Mouse (Mus musculus) kidney, embryonic 16.5 days (tissue): ENCODE data around the gene Lama2. TPM values are rescaled to one million over a fixed set of nuclear protein-coding genes. Genes with fewer than 3 reads are reported as not detected.
A peak's percentile ranks its signal among the peaks of the same experiment; 100 is the strongest.

Experiments used
- ATAC-seq: fragments of 200-750 bp; cut with Nextera tagmentation; 2 replicates; pipeline ENCODE4 v1.8.0; 2017; ENCODE audit warnings: moderate TSS enrichment; ENCODE audit not compliant: low FRiP score, low TSS enrichment
- H3K27ac ChIP-seq: fragments of 300-500 bp; sonication (generic); 2 replicates; pipeline ENCODE4 v1.5.1; 2014; ENCODE audit warnings: low read length
- H3K27me3 ChIP-seq: fragments of 300-500 bp; sonication (generic); 2 replicates; pipeline ENCODE4 v1.6.1; 2014; ENCODE audit warnings: low read length, control low read depth, mixed read lengths; ENCODE audit not compliant: insufficient read depth
- H3K36me3 ChIP-seq: fragments of 300-500 bp; sonication (generic); 2 replicates; pipeline ENCODE4 v1.6.1; 2014; ENCODE audit warnings: low read length, control low read depth, mixed read lengths; ENCODE audit not compliant: insufficient read depth
- H3K4me1 ChIP-seq: fragments of 300-500 bp; sonication (generic); 2 replicates; pipeline ENCODE4 v1.6.1; 2014; ENCODE audit warnings: low read length, control low read depth, mixed read lengths; ENCODE audit not compliant: insufficient read depth
- H3K4me2 ChIP-seq: fragments of 300-500 bp; sonication (generic); replicated peaks from 2 replicates; pipeline ENCODE4 v1.6.1; 2014; ENCODE audit warnings: low read depth, low read length
- H3K4me3 ChIP-seq: fragments of 300-500 bp; sonication (generic); 2 replicates; pipeline ENCODE4 v1.5.1; 2014; ENCODE audit warnings: mild to moderate bottlenecking, low read length
- H3K9ac ChIP-seq: fragments of 300-500 bp; sonication (generic); replicated peaks from 2 replicates; pipeline ENCODE4 v1.6.1; 2014; ENCODE audit warnings: low read length
- H3K9me3 ChIP-seq: fragments of 300-500 bp; sonication (generic); 2 replicates; pipeline ENCODE4 v1.6.1; 2016; ENCODE audit warnings: low read length, control low read depth
- WGBS: fragments of 180-500 bp; shearing (Covaris S2); extraction: QIAGEN DNeasy Blood & Tissue Kit; methylation state at CpG from one replicate; pipeline ENCODE4 v1.1.7; 2014; 5-methylcytosine and 5-hydroxymethylcytosine counted together
- polyA plus RNA-seq: library from polyadenylated mRNA; unstranded; fragments of >200 nt; fragmentation: Nextera tagmentation; extraction: Ambion mirVana; gene quantifications from 2 replicates; pipeline ENCODE4 v1.2.1, GENCODE M21; 2015

Gene Lama2
- polyA plus RNA-seq, 1 experiment from 2014 or later: 12.7 TPM

- ATAC-seq: no peak
- no peaks in the 10 kb centered on the region for H3K36me3 ChIP-seq
- peaks cover 4% of the 10 kb centered on the region; the same call in 1 of the 2 replicates for H3K27me3 ChIP-seq
- no peak overlapping the region for H3K9ac ChIP-seq
- H3K27ac ChIP-seq: no peak overlapping the region
- WGBS: 25% methylated on average over 12 of the region's 12 CpGs
- H3K4me2 ChIP-seq: no peak overlapping the region
- H3K4me3 ChIP-seq: no peak overlapping the region
- H3K4me1 ChIP-seq: no peaks in the 10 kb centered on the region
- H3K9me3 ChIP-seq: no peaks in the 10 kb centered on the region
Observed at GRCm38 (mm10) chr10:27207320-27207719, 412.2 kb downstream of the Lama2 start.

DNA sequence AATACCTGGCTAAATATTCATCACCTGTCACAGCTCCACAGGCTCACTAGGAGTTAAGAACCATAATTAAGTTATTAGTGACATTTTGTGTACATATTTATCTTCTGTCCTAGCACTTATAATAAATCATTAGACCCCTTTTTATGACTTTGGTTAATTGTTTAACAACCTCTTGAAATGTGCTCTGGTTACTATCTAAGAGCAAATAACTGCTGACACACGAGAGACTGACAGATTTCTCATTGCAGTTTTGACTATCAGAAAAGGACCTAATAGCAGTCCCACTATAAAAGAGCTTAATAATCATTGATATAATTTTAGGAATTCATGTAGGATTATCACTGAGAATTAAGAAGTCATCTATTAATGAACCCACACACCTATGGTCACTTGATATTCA lies 421.1 kb downstream of the Lama2 start:
- Histone ChIP-seq H3K4me1 (no peaks in the 10 kb centered on the region), H3K9ac (no peak overlapping the region), H3K4me2 (no peak overlapping the region), H3K9me3 (no peaks in the 10 kb centered on the region), H3K36me3 (no peaks in the 10 kb centered on the region), H3K4me3 (no peak overlapping the region), H3K27me3 (no peaks in the 10 kb centered on the region), H3K27ac (no peak overlapping the region)
- ATAC-seq: no peak
- WGBS: 38% methylated on average over 1 of the region's 1 CpGs

DNA sequence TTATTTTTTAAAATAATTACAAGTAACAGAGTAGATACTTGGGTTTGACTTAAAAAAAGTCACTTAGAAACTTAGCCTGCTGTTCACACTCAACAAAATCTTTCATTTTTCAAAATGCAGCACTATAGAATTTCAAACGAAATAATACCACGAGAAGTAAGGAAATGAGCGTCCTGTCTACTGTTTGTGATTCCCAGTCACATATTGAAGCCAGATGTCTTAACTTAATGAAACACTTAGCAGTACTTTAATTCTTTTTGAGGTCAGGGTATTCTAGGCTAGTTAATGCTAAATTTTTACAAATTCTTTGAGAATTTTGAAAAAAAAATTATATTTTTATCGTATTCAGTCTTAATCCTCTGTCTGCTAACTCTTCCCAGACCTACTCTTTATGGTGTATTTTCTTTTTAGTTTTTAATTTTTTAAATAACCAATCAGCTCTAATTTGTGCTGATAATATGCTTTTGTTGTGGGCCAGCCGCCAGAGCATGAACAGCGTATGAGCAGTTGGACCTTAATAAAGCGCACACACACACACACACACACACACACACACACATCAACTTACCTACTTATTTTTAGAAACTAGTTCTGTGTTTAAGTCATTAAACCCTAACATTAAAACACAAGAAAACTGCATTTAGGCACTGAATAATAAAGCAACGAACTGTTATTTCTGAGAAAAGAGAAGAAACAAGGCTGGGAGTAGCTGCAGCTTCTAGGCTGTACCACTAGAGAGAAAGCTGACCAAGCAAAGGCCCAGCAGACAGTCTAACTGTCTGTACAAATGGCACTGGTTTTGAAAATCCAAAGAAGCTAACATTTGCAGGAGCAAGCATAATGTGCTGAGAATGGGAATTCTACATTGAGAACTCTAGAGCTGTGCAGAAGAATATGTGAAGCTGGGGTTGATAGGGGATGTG lies 425.3 kb downstream of the Lama2 start:
- Histone ChIP-seq H3K9ac (no peak overlapping the region), H3K4me1 (no peaks in the 10 kb centered on the region), H3K36me3 (no peaks in the 10 kb centered on the region), H3K27me3 (no peaks in the 10 kb centered on the region), H3K4me3 (no peak overlapping the region), H3K9me3 (no peaks in the 10 kb centered on the region), H3K27ac (no peak overlapping the region), H3K4me2 (no peak overlapping the region)
- ATAC-seq: no peak
- 87% methylated on average over 8 of the region's 8 CpGs for WGBS

- H3K36me3 ChIP-seq: no peaks in the 10 kb centered on the region
- H3K4me1 ChIP-seq: no peaks in the 10 kb centered on the region
- H3K9me3 ChIP-seq: no peaks in the 10 kb centered on the region
- no peak overlapping the region for H3K9ac ChIP-seq
- H3K27ac ChIP-seq: no peak overlapping the region
- no peak overlapping the region for H3K4me2 ChIP-seq
- H3K4me3 ChIP-seq: no peak overlapping the region
- ATAC-seq: no peak
- whole genome bisulfite sequencing: 65% methylated on average over 9 of the region's 9 CpGs
- H3K27me3 ChIP-seq: no peaks in the 10 kb centered on the region
Observed at GRCm38 (mm10) chr10:27188630-27189365, 430.8 kb downstream of the Lama2 start.

GRCm38 (mm10) chr10:27184185-27184584 lies 435.4 kb downstream of the Lama2 start:
- Histone ChIP-seq H3K4me1 (no peaks in the 10 kb centered on the region), H3K36me3 (no peaks in the 10 kb centered on the region), H3K9me3 (no peaks in the 10 kb centered on the region), H3K27ac (no peak overlapping the region), H3K4me2 (no peak overlapping the region), H3K4me3 (no peak overlapping the region), H3K9ac (no peak overlapping the region), H3K27me3 (no peaks in the 10 kb centered on the region)
- ATAC-seq: no peak
- 77% methylated on average over 5 of the region's 5 CpGs for WGBS

GRCm38 (mm10) chr10:27174271-27174670 lies 445.3 kb downstream of the Lama2 start:
- no peak overlapping the region for H3K27ac ChIP-seq
- H3K27me3 ChIP-seq: no peaks in the 10 kb centered on the region
- 79% methylated on average over 2 of the region's 2 CpGs for WGBS
- H3K36me3 ChIP-seq: no peaks in the 10 kb centered on the region
- no peak overlapping the region for H3K9ac ChIP-seq
- no peak overlapping the region for H3K4me2 ChIP-seq
- H3K4me1 ChIP-seq: no peaks in the 10 kb centered on the region
- no peak overlapping the region for H3K4me3 ChIP-seq
- no peaks in the 10 kb centered on the region for H3K9me3 ChIP-seq
- no peak for ATAC-seq

DNA sequence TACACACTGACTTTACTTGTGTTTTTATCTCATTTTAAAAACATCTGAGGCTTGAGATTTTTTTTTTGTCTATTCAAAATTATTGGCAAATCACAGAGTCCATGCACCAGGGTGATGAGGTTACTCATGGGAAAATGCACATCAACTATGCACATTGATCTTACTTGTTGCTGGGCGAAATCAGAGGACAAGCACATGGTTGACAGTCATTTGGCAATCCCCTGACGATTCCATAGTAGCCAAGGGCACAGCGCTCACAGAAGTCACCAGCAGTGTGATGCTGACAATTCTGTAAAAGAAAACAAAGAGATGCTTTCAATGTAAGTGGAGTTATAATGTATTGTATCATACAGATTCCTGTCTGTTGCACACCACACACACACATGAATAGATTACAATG lies 454.8 kb downstream of the Lama2 start:
- Histone ChIP-seq H3K27me3 (no peaks in the 10 kb centered on the region), H3K36me3 (no peaks in the 10 kb centered on the region), H3K27ac (no peak overlapping the region), H3K9ac (no peak overlapping the region), H3K4me3 (no peak overlapping the region), H3K4me2 (no peak overlapping the region), H3K9me3 (no peaks in the 10 kb centered on the region), H3K4me1 (no peaks in the 10 kb centered on the region)
- ATAC-seq: no peak
- 86% methylated on average over 3 of the region's 3 CpGs for WGBS

GRCm38 (mm10) chr10:27162364-27162763 lies 457.2 kb downstream of the Lama2 start:
- ATAC-seq: no peak
- H3K4me3 ChIP-seq: no peak overlapping the region
- no peaks in the 10 kb centered on the region for H3K9me3 ChIP-seq
- H3K27ac ChIP-seq: no peak overlapping the region
- H3K27me3 ChIP-seq: no peaks in the 10 kb centered on the region
- no peaks in the 10 kb centered on the region for H3K36me3 ChIP-seq
- no peak overlapping the region for H3K4me2 ChIP-seq
- WGBS: 86% methylated on average over 2 of the region's 2 CpGs
- no peak overlapping the region for H3K9ac ChIP-seq
- H3K4me1 ChIP-seq: no peaks in the 10 kb centered on the region

- ATAC-seq: no peak
- no peak overlapping the region for H3K4me2 ChIP-seq
- no peaks in the 10 kb centered on the region for H3K9me3 ChIP-seq
- no peaks in the 10 kb centered on the region for H3K36me3 ChIP-seq
- H3K9ac ChIP-seq: no peak overlapping the region
- H3K4me3 ChIP-seq: no peak overlapping the region
- H3K27me3 ChIP-seq: no peaks in the 10 kb centered on the region
- 90% methylated on average over 3 of the region's 3 CpGs for WGBS
- H3K4me1 ChIP-seq: 0 out of 2 replicates have a peak, but pooled peaks cover 2% of the 10 kb centered on the region
- H3K27ac ChIP-seq: no peak overlapping the region
Observed at GRCm38 (mm10) chr10:27150220-27150619, 469.3 kb downstream of the Lama2 start.

DNA sequence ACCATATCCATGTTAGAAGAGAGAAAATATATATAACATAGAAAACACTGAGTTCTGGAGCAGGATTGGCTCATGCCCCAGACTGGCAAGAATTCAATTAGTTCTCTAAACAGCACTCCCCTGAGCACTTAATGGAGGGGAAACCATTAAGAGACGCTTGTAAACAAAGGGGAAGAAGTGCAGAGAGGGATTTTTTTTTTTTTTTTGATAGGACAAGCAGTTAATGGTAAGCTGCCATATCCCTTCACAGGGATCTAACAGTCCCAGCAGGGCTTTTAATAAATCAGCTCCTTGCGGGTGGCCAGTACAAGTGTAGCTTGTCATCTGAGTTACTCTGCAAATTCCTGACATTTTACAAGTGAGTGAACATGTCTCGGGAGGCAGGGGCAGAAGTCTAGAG lies 479.1 kb downstream of the Lama2 start:
- Histone ChIP-seq H3K27me3 (peaks cover 3% of the 10 kb centered on the region; the same call in 1 of the 2 replicates), H3K27ac (no peak overlapping the region), H3K9me3 (no peaks in the 10 kb centered on the region), H3K36me3 (no peaks in the 10 kb centered on the region), H3K4me2 (no peak overlapping the region), H3K9ac (no peak overlapping the region), H3K4me3 (no peak overlapping the region), H3K4me1 (peaks cover 6% of the 10 kb centered on the region)
- peak; percentile 82 for ATAC-seq
- 13% methylated on average over 3 of the region's 3 CpGs for WGBS
